Mouse (Mus musculus) testis, adult 2 months (tissue): Measurements from ENCODE around the gene Wfs1.

ENCODE experiments used
- CTCF ChIP-seq: fragments of 200-500 bp; IDR thresholded peaks from 2 replicates; pipeline ENCODE4 v1.5.1; 2012; ENCODE audit warnings: low read depth, mild to moderate bottlenecking, inconsistent platforms, low read length, moderate library complexity; ENCODE audit not compliant: control insufficient read depth, insufficient read depth, insufficient replicate concordance
- POLR2A ChIP-seq: fragments of 200-500 bp; IDR thresholded peaks from 2 replicates; pipeline ENCODE4 v1.6.1; 2012; ENCODE audit warnings: low read depth, mild to moderate bottlenecking, inconsistent platforms, low read length, moderate library complexity; ENCODE audit not compliant: control insufficient read depth

- no peak for TF ChIP-seq CTCF
- no peak for TF ChIP-seq POLR2A
These were observed 71.8 kb downstream of the Wfs1 start for GRCm38 (mm10) chr5:36917245-36917644.
